In genomic region chr13:99836586-99836985, GRCm38 (mm10) we compare ENCODE assay signal across 17 mouse cellular contexts.
DNase-seq lines count a peak whose midpoint lies in the region; ATAC-seq lines count a peak whose summit lies in the region.
"Had no signal": no experiment of that assay in that cellular context is flagged by ENCODE, and none has a peak within 500 bp of the region (broad histone marks: within the 10 kb centered on the region; RNA-seq: fewer than 3 reads in every experiment).

No protein-coding gene starts in this region.

- H3K4me3 ChIP-seq in hindbrain, embryonic 11.5 days (ENCODE audit: low read depth, low read length), result no peak overlapping the region
- H3K4me3 ChIP-seq in hindbrain, embryonic 10.5 days, result no peak overlapping the region
- H3K4me3 ChIP-seq: erythroblast, embryonic 14.5 days; heart, adult 2 months; left cerebral cortex, adult 2 months; limb, embryonic 12.5 days; liver, embryonic 13.5 days; lung, embryonic 15.5 days; neural tube, embryonic 13.5 days had no signal

- no peak for ATAC-seq in hindbrain, embryonic 11.5 days (ENCODE audit: low FRiP score)

- H3K4me2 ChIP-seq in hindbrain, embryonic 11.5 days (replicated peaks; ENCODE audit: low read depth, low read length), result no peak overlapping the region
- H3K4me2 ChIP-seq: limb, embryonic 12.5 days; liver, embryonic 13.5 days; lung, embryonic 15.5 days; neural tube, embryonic 13.5 days had no signal

- no peaks in the 10 kb centered on the region for H3K9me3 ChIP-seq in hindbrain, embryonic 11.5 days (ENCODE audit: control insufficient read depth, low read length)
- peaks cover 14% of the 10 kb centered on the region for H3K9me3 ChIP-seq in hindbrain, embryonic 10.5 days
- H3K9me3 ChIP-seq: liver, embryonic 13.5 days; lung, embryonic 15.5 days had no signal

- no peaks in the 10 kb centered on the region for H3K4me1 ChIP-seq in hindbrain, embryonic 11.5 days (replicated peaks; ENCODE audit: control insufficient read depth, insufficient read depth, low read length)
- peaks cover 11% of the 10 kb centered on the region for H3K4me1 ChIP-seq in hindbrain, embryonic 10.5 days (replicated peaks)
- H3K4me1 ChIP-seq: liver, embryonic 13.5 days had no signal

- no peak for DNase-seq in hindbrain, embryonic 11.5 days (ENCODE audit: low spot score)
- DNase-seq in hindbrain, embryonic 10.5 days (ENCODE audit: low spot score), result no peak
- DNase-seq in lung, postnatal 10 days, result peak; percentile 12
- DNase-seq in lung, postnatal 14 days, result no peak
- DNase-seq in cerebellum, adult 18-20 months, result peak; percentile 34 to 49
- peak; percentile 17 for DNase-seq in cerebellum, adult 8-10 months
- DNase-seq in neural tube, embryonic 10.5 days (ENCODE audit: extremely low spot score, low spot score), result no peak
- no peak for DNase-seq in urinary bladder, adult 2 months (ENCODE audit: low spot score)
- DNase-seq: kidney, adult 8-10 months; liver, embryonic 13.5 days; thymus, postnatal 36 days had no signal

- 91% methylated on average over 5 of the region's 5 CpGs for WGBS in hindbrain, embryonic 11.5 days
- 92% methylated on average over 5 of the region's 5 CpGs for WGBS in hindbrain, embryonic 10.5 days

- H3K27me3 ChIP-seq in hindbrain, embryonic 11.5 days (ENCODE audit: control insufficient read depth, insufficient read depth, low read length), result no peaks in the 10 kb centered on the region
- H3K27me3 ChIP-seq in hindbrain, embryonic 10.5 days (ENCODE audit: insufficient read depth, poor library complexity, severe bottlenecking), result no peaks in the 10 kb centered on the region
- H3K27me3 ChIP-seq: limb, embryonic 12.5 days; liver, embryonic 13.5 days; lung, embryonic 15.5 days; neural tube, embryonic 13.5 days had no signal

- no peak overlapping the region for H3K9ac ChIP-seq in hindbrain, embryonic 11.5 days (ENCODE audit: low read depth, low read length)
- H3K9ac ChIP-seq: limb, embryonic 12.5 days; liver, embryonic 13.5 days; lung, embryonic 15.5 days; neural tube, embryonic 13.5 days had no signal

- no peaks in the 10 kb centered on the region for H3K36me3 ChIP-seq in hindbrain, embryonic 11.5 days (ENCODE audit: control insufficient read depth, insufficient read depth, low read length)
- H3K36me3 ChIP-seq in hindbrain, embryonic 10.5 days, result no peaks in the 10 kb centered on the region
- H3K36me3 ChIP-seq: limb, embryonic 12.5 days; liver, embryonic 13.5 days; lung, embryonic 15.5 days; neural tube, embryonic 13.5 days had no signal

- H3K27ac ChIP-seq in hindbrain, embryonic 11.5 days (ENCODE audit: low read depth, low read length), result peak overlapping the region; percentile 49; the same call in 1 of the 2 replicates
- H3K27ac ChIP-seq in hindbrain, embryonic 10.5 days, result no peak overlapping the region
- H3K27ac ChIP-seq: heart, adult 2 months; left cerebral cortex, adult 2 months; limb, embryonic 12.5 days; liver, embryonic 13.5 days; lung, embryonic 15.5 days had no signal

Comparison
In these comparisons a context has a peak if more than half of its experiments do, and no peak if none do; other contexts are left out.
1. DNase-seq: peak in lung, postnatal 10 days (single experiment), cerebellum, adult 18-20 months (2 of 2) and cerebellum, adult 8-10 months (single experiment); none in hindbrain, embryonic 11.5 days (single experiment), hindbrain, embryonic 10.5 days (single experiment), lung, postnatal 14 days (single experiment), neural tube, embryonic 10.5 days (single experiment) and urinary bladder, adult 2 months (single experiment).